ENCODE assay signal across 8 mouse cellular contexts in the genomic region with DNA sequence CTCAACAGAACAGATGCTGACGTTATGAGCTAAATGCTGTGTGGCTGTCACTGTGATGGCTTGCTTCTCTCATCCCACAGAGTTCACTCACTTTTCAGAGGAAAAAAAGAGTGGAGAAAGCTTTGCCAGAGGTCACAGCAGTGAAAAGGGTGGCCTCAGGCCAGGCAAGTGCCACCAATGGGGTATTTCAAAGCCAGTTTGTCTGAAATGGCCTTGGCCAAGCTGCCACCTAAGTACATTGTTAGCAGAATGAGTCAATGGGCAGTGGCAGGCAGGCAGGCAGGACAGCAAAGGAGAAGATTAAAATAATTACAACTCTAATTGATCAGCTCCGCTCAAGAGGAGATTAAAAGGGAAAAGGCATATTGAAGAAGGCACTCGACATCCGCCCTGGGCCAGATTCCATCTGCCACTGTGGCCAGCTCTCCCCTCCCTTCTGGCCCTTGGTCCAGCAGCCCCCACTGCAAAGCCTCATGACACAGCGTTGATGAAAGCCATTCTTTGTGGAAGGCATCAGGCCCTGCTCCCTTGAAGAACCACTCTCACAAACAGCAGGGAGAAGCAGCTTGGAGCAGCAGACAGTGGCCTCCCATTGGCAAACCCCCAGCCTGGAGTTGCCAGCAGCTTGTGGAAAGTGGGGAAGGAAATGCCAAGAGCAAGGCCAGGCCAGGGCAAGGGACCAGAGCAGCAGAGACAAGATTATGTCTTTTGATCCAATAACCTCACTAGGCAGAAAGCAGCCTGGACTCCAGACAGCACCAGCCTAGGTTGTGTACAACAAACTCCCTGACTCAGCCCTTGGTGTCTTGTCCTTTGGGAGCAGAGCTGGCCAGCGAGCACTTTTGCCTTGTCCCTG.
DNase-seq lines count a peak whose midpoint lies in the region; ATAC-seq and TF ChIP-seq lines count a peak whose summit lies in the region.

No protein-coding gene starts in this region.

- no peak overlapping the region for H3K9ac ChIP-seq in stomach, postnatal 0 days (ENCODE audit: low read length)

- DNase-seq in frontal cortex, postnatal 25 days (ENCODE audit: low spot score in 2 of 2): no peak
- peak; percentile 28 for DNase-seq in brain, embryonic 18.5 days (ENCODE audit: low read depth, low spot score)
- peak; percentile 16 to 37 for DNase-seq in frontal cortex, postnatal 14 days (ENCODE audit: low spot score in 2 of 2)
- DNase-seq in layer of hippocampus, adult 11-12 months (ENCODE audit: low spot score): peak; percentile 69
- peak; percentile 9 to 49 for DNase-seq in lung, postnatal 4 days
- peak; percentile 16 for DNase-seq in stomach, postnatal 0 days (ENCODE audit: low spot score)

- H3K4me3 ChIP-seq in stomach, postnatal 0 days (ENCODE audit: low read depth, low read length): no peak overlapping the region

- no peak for TF ChIP-seq CTCF in stomach, postnatal 0 days (IDR thresholded peaks at IDR 0.05; ENCODE audit: low read depth)

- no peaks in the 10 kb centered on the region for H3K4me1 ChIP-seq in stomach, postnatal 0 days (replicated peaks; ENCODE audit: control insufficient read depth, insufficient read depth)

- no peak overlapping the region for H3K4me2 ChIP-seq in stomach, postnatal 0 days (replicated peaks; ENCODE audit: low read depth)

- ATAC-seq in frontal cortex, adult (ENCODE audit: low TSS enrichment): peak; percentile 92
- no peak for ATAC-seq in stomach, postnatal 0 days (ENCODE audit: low FRiP score, low TSS enrichment)
- ATAC-seq in megakaryocyte progenitor cell, adult 5-6 weeks (replicated peaks; ENCODE audit: poor library complexity): no peak

- WGBS in stomach, postnatal 0 days: 64% methylated on average over 6 of the region's 6 CpGs

- no peaks in the 10 kb centered on the region for H3K9me3 ChIP-seq in stomach, postnatal 0 days (ENCODE audit: control insufficient read depth, low read length)

- no peak overlapping the region for H3K27ac ChIP-seq in stomach, postnatal 0 days (replicated peaks)

- no peaks in the 10 kb centered on the region for H3K27me3 ChIP-seq in stomach, postnatal 0 days (ENCODE audit: control insufficient read depth, insufficient read depth, low read length)

- H3K36me3 ChIP-seq in stomach, postnatal 0 days (ENCODE audit: control insufficient read depth, insufficient read depth, low read length): no peaks in the 10 kb centered on the region

- no peak for TF ChIP-seq EP300 in stomach, postnatal 0 days (optimal IDR thresholded peaks at IDR 0.05)

Comparison
In these comparisons a context has a peak if more than half of its experiments do, and no peak if none do; other contexts are left out.
1. DNase-seq: peak in brain, embryonic 18.5 days (single experiment), frontal cortex, postnatal 14 days (2 of 2), layer of hippocampus, adult 11-12 months (single experiment), lung, postnatal 4 days (2 of 2) and stomach, postnatal 0 days (single experiment); none in frontal cortex, postnatal 25 days (0 of 2).